Mouse (Mus musculus) hindlimb bud, embryonic 11.5 days (tissue): ENCODE measurements at regions not wholly inside any gene's neighbourhood (a gene's known extent, or its start where the extent isn't known, plus 50 kb on each side); places are given as distances from the start of the nearest gene placed in this dataset.
"Not testable (repeated sequence)": the region's sequence is repeated elsewhere in the genome, so short reads cannot be mapped to it uniquely, and the experiment has no call there.

Experiments
- DNase-seq: peaks from one replicate; pipeline ENCODE4 v3.0.0-alpha.2; 2012; ENCODE audit warnings: low read depth, low spot score; ENCODE audit errors: extremely low spot score

DNA sequence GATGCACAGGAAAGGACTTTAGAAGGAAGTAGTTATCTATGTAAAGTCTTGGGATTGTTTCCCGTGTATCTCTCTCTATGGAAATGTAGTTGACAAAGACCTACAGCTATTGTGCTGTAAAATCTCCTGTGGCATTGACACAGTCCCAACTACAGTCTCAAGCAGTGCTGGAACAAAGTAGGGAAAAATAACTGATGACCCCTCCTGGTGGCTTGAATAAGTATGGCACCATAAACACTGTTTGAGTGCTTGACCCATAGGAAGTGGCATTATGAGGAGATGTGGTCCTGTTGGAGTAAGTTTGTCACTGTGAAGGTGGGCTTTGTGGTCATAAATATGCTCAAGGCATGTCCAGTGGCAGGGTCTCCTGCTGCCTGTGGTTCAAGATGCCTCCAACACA lies 928.4 kb upstream of the Mms22l start:
- DNase-seq: no peak

DNA sequence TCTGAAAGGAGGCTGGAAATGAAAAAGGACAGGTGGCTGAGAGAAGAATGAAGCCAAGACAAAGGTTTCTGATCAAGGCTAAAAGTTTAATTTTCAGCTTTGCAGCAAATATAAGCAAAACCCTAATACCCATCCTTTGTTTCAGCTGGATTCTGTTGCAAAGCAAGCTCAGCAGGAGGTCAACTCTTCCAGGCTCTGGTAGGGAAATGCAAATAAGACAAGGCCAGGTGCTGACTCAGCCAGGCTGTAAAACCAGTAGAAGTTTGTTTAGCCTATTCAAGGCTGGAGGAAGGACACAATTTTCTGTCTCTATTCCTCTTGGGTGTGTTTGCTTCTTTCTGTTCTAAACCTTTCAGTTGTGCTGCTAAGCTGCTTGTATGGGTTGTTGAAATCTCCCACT lies 923.2 kb upstream of the Mms22l start:
- DNase-seq: no peak

DNA sequence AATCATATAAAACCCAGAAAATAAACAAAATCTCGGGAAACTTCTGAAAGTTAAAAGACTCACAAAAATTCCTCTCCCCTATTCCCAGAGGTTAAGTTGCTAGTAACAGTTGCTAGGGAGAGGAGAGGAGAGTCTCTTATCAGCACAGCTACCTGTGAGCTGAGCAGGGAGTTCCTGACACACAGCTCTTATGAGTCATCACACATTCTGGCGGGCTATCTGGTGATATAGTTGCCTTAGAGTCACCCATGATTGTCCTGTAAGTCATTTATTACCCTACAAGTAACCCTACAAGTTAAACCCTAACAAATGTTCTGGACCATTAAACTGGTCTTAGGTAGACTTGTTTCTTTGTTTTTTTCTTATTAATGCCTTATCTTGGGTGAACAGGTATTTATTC lies 908.8 kb upstream of the Mms22l start:
- no peak for DNase-seq

DNA sequence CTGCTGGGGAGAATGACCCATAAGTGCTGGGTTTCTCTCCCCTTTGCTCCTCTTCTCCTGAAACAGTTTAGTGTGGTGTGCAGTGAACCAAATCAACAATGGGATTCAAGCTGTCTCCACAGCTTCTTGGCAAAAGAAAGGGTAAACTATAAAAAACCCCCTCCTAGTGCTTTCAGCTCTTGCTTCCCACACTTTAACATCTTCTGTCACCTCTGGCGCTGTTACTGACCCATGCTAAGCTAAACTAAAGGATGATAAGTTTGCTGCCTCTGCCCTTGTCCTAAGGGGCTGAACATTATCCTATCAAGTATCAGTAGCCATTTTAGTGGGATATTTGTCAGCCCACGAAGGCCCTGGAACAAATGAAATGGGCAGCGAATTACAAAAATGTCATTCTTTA lies 905.4 kb upstream of the Mms22l start:
- no peak for DNase-seq

DNA sequence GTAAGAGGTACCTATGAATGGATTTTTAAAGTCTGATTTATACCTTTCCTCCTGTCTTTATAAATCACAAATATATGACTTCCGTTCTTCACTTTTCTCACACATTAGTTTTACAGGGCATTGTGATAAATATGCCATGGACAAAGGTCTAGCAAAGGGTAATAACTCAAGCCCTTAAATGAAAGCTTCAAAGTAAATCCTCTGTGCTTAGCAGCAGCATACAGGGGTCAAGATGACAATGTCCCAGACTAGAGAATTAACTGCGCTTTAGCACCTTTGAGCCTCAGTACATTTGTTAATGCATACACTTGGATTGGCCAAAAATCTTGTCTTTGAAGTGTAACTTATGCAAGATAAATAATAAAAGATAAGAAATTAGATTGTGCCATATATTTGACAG lies 904.7 kb upstream of the Mms22l start:
- DNase-seq: no peak

DNA sequence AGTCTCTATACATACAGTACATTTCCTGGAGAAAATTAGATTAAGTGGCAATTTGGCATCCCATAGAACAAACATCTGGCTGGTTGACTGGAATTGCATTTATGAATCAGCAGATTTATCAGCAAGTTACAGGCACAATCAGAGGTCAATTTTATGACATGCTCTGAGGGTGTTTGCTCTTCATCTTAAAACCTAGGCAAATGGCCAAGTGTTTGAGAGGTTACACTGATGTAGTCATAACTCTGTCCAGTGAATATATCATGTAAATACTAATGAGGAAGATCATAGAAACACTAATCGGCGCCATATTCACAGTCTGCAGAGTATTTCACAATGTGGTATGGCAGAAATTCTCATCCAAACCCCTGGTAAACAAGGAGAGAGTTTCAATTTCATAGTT lies 896.2 kb upstream of the Mms22l start:
- no peak for DNase-seq

DNA sequence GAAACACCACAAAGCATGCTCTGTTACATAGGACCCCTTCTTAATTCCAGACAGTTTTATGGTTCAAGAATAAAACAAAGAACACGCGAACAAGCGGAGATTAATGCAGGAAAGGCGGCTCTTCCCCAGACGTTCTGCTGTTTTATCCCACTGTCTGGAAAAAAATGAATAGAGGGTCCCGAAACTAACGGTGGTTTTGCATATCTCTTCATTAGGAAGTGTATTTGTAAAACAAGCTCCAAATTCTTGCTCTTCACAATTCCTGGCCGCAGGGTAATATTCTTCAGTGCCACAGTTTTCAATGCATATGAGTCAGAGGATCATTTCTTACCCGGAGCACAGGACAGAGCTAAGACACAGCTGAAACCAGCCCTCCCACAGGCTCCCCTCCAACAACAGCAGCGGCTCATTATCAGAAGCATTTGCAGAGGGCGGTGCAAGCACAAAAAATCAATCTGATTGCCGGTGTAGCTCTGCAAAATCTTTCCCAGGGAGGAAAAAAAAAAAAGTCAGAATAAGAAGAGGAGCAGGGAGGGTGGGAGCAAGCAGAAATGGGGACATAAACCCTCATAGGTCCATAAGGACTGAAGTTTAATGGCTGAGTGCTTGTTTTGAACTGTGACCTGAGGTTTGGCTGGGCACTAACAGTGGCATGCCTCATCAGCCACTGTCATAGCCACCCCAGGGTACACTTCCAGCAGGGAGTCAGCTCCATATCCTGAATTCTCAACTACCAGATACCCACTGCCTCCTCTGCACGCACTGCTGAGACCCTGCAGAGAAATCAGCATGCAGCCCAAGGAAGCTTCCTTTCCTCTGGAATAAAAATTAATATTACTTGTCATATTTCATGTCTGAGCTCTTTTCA lies 894.6 kb upstream of the Mms22l start:
- no peak for DNase-seq

DNA sequence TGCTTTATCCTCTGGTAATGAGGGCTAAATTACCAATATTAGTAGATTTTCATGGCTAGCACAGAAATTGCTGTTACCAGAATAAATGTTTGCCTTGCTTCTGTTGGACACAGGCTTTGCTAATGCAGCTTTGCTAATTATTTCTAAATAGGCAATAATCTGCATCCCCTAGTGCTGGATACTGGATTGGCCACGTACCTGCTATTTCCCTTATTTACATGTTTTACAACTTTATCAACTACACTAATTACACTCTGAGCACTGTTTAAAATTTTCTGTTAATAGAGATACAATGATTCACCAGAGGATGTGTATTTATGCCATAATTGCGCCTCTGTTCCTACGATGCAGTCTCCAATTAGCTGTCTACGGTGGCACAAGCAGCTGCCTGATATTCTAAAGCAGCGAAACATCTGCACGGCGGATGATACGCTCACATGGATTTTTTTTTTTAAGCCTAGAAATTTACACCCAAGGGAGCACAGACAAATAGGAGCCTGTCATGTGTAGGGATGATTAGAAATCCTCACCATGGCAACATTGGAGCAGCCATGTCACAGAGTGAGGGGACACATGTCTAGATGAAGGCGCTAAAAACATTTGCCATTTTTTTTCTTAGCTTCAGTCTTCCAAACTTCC lies 893.8 kb upstream of the Mms22l start:
- no peak for DNase-seq

DNA sequence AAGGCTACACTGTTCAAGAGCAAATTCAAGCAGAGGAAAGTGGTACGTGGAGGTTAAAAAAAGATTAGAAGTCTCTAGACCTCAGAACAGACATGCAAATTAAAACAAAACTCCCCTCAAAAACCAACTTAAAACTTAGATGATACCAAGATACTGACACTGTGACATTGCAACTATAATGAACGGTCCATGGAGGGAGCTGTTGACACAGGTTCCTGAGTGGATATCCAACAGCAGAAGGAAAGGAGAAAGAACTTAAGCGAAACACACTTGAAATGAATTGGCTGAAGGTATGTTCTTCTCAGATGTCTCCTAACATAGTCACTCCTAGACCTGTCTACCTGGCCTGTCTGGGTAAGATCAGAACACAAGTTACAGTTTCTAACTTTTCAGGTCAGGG lies 888.9 kb upstream of the Mms22l start:
- no peak for DNase-seq

DNA sequence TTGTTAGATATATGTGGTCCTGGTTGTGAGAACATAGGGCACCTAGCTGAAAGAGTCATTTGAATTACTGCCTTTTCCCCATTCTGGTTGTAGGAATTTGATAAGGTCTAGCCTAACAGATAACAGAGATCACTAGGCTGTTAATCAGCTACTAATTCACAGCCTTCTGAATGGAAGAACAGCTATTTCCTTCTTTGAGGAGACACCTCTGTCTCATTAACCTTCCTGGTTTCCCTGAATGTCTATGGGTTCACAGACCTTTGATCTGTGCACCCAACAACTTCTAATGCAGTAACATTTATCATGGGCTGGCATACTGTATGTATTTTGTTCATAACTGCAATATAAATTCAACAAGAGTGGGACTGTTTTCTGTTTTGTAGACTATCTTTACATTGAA lies 875.0 kb upstream of the Mms22l start:
- DNase-seq: no peak

DNA sequence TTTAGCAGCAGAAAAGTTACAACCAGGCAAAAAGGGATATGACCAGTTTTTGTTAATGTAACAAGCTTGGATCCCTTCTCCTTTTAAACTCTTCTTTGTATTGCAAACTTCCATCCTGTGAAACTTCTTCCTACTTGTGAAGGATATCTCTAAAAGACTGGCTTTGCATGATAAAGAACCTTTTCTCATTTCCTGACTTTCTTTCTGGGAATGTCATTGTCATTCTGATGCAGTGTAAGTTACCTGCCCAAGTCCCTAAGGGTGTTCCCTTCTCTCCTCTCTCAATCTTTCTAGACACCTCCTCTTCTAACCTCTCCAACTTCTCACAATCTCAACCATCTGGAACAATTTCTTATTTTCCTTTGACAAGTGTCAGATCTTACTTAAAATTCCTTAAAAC lies 874.0 kb upstream of the Mms22l start:
- no peak for DNase-seq

DNA sequence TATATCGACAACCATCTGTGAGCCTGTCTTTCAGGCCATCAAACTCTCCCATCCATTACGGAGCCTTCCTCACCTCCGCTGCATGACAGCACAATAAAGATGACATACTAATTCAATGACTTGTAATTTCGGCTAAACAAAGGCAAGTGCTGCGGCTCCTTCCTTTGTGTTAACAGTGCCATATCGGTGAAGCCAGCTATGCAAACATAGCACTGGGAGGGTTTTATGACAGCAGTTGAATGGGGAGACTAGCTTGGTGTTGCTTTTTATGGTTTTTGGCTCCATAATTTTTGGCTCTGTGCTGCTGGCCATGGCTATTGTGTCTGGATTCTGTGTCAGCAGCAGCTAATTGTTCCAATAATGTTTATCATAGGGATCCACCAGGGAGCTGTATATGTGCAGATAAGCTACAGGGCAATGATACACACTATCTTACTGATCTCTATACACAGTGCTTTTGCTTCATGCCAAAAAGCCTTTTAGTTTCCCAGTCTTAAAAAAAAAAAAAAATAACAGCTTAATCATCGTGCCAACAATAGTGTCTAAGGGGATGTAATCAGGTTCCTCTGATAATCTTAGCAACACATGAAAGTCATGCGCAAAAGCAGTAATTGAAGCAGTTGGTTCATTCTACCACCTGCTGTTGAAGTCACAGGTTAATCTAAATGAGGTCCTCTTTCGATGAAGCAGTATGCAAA lies 859.9 kb upstream of the Mms22l start:
- DNase-seq: no peak

DNA sequence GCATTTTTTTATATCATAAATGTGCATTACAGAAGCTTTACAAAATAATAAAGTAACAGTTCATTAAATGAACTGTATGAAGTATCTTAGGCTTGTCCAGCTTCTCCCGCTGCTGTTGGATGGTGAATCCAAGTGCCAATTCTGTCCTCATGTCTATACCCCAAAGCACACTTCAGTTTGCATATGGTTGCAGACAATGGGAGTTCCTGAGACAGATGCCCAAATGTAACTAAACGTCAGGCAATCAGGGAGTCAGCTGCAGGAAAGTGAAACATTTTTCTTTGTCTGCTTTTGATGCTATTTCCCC lies 859.4 kb upstream of the Mms22l start:
- no peak for DNase-seq

DNA sequence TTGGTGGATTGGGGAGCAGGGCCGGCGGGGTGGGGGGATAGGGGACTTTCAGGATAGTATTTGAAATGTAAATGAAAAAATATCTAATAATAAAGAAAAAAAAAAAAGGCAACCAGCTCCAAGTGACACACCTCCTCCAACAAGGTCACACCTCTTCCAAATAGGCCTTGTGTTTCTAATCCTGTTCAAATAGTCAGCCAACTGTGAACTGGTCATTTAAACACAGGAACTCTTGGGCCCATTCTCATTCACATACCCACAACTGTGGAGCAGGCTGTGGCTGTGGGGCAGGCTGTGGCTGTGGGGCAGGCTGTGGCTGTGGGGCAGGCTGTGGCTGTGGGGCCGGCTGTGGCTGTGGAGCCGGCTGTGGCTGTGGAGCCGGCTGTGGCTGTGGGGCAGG lies 839.6 kb upstream of the Mms22l start:
- not testable (repeated sequence) for DNase-seq

DNA sequence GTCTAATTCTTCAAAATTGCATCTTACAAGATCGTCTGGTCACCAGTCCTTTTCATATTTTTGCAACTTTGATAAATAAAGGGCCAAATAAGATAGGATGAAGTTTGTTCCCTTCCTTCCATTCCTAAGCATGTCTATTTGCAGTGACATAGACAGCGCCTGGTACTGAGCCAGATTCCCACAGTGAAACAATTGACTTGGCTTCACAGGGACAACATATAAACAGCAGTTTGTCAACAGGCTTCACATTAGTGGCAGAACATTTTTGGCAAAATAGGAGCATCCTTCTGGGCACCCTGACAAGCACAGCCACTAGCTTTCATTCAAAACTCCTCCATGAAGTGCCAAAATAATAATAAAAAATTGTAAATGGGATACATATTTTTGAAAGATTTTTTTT lies 827.4 kb upstream of the Mms22l start:
- DNase-seq: no peak

DNA sequence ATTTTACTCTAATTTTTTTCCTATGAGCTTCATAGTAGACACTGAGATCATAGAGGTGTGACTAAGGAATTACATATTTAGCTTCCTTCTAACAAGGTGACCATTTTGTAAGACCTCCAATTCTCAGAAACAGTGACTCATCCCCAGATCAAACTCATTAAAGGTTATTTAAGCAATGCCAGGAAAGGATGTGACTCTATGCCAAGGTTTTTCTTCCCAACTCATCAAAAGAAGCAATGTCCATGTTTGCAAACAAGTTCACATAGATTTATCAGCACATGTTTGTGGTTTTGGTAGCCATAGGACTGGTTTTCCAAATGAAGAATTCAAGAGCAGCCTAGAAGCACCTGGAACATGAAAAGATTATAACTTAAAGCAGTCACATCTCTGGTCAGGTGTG lies 792.6 kb upstream of the Mms22l start:
- no peak for DNase-seq

DNA sequence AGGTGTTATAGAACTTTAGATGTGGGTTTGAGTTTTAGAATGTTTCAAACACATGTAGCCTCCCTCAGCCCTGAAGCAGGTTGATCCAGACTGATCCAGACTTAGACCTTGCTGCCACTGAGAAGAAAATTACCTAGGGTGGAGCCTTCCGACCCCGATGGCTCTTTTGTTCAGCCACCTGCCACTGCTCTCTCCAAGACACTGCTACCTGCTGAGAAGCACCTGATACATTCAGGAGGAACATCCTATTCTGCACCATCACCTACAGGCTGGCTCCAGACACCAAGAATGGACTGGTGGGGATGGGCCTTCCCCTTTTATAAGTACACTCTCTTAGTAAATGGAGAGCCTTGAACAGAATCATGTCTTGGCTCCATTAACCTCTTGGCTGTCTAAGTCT lies 785.5 kb upstream of the Mms22l start:
- no peak for DNase-seq

DNA sequence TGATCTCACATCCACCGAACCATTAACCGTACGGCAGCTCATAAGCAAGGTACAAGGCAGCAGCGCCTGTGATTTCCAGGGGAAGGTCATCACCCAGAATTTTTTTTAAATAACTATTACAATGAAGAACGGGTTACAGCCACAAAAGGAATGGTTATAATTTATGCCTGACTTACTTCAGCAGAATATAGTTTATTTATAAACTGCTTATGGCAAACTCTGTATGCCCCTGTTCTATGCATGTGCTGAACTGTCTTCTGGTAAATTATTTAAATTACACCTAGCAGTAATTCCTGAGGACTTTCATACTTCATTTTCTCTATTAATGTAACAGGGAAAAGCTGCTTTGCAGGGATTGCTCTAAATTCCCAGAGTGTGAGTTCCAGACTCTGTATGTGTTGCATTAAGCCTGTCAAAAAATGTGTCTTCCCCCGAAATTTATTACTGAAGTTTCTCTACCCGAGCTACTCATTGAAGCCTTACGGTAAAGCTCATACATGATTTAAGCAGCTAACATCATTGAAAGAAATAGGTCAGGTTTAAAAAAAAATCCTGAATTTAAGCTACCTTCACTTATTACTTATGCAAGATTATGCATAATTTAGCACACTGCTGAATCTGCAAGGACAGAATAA lies 782.4 kb upstream of the Mms22l start:
- DNase-seq: no peak

DNA sequence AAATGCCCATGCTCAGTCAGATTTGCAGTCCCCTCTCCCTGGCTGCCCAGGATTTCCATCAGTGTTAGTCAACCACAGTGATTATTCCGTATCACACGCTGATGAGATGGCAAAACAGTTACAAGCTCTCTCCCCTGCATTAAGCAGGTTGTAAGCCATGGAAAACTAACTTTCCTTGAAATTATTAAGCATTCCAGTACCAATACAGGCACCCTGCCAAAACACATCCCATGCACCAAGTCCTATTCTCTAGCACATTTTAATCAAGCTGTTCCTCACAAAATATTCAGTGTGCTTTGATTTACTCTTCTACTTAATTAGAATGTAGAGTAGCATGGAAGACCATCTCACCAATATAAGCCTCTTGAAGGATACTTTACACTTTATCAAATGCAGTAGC lies 768.4 kb upstream of the Mms22l start:
- no peak for DNase-seq

DNA sequence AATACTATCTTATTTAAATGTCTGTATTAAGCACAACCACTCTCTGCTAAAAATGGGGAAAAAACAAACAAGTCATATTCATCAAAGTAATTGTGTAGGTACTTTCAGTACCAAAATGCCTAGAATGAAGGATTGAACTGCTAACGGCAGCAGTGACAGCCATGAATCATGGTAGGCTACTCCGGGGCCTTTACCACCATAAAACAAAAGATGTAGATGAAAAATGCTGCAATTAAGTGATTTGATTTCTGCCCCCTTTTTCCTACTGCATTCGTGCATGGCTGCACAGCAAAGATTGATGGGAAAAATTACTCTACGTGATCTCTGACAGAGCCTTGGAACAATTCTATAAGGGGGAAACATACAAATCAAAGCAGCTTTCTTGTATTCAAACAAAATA lies 763.8 kb upstream of the Mms22l start:
- DNase-seq: no peak

DNA sequence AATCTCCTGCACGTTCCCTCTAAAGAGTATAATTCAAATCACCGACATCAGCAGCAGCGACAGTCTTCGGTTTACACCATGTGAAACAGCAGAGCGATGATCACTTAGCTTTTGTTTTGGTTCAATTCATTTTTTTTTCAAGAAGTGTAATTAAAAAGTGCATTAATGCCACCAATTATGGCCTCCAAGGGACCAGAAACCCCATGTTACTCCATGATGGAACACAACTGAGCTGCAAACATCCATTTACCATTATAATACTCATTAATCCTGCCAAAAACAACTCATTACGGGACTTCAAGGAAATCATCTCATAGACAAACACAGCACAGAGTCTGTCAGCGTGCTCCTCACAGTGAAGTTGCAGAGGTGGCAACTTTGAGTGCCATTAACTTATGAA lies 752.2 kb upstream of the Mms22l start:
- DNase-seq: no peak

DNA sequence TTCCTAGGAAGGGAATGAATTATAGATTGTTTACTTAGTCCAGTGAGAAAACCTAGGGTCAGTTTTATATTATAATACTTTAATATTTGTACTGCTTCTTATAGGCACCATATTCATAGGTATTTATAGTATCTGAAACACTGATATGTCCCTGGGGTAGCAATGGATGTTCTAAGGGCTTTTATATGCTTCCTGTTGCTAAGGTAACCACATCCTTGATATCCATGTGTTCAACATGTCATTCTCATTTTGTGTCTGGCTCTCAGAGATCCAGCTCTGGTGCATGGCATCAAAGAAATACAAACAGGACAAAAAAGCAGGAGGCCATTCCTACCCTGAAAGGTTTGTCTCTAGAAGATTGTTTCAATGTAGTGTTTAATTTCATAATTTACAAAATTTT lies 738.2 kb upstream of the Mms22l start:
- no peak for DNase-seq
